Mouse (Mus musculus): ENCODE measurements around the gene Ubr2.

- TF ChIP-seq CTCF (IDR thresholded peaks at IDR 0.05; ENCODE audit: extremely low read depth, insufficient read depth, low read length) (no peak), POLR2A (IDR thresholded peaks at IDR 0.05; ENCODE audit: extremely low read depth, insufficient read depth, low read length) (no peak)
Observed at GRCm38 (mm10) chr17:46883107-46883506, 127.2 kb downstream of the Ubr2 start.

Measured in cortical plate, adult 2 months (tissue).